Mouse (Mus musculus) stomach, embryonic 14.5 days (tissue): ENCODE data around the gene Tmed2. TPM values are rescaled to one million over a fixed set of nuclear protein-coding genes. Genes with fewer than 3 reads are reported as not detected.
"Not testable (repeated sequence)": the region's sequence is repeated elsewhere in the genome, so short reads cannot be mapped to it uniquely, and the experiment has no call there.

Experiments
- ATAC-seq: fragments of 200-750 bp; cut with Nextera tagmentation; 2 replicates; pipeline ENCODE4 v1.8.0; 2017; ENCODE audit warnings: low read depth, moderate TSS enrichment; ENCODE audit not compliant: insufficient number of reproducible peaks, insufficient read depth, low FRiP score
- H3K27ac ChIP-seq: fragments of 300-500 bp; sonication (generic); 2 replicates; pipeline ENCODE4 v1.5.1; 2014; ENCODE audit warnings: mild to moderate bottlenecking, low read length, moderate library complexity, mixed read lengths
- H3K27me3 ChIP-seq: fragments of 300-500 bp; sonication (generic); 2 replicates; pipeline ENCODE4 v1.6.1; 2014; ENCODE audit warnings: low read length, control low read depth, mixed read lengths; ENCODE audit not compliant: control insufficient read depth, insufficient read depth
- H3K36me3 ChIP-seq: fragments of 300-500 bp; sonication (generic); 2 replicates; pipeline ENCODE4 v1.6.1; 2014; ENCODE audit warnings: mild to moderate bottlenecking, control low read depth, low read length, moderate library complexity, mixed read lengths; ENCODE audit not compliant: control insufficient read depth, insufficient read depth
- H3K4me1 ChIP-seq: fragments of 300-500 bp; sonication (generic); 2 replicates; pipeline ENCODE4 v1.6.1; 2014; ENCODE audit warnings: low read length, control low read depth, mixed read lengths; ENCODE audit not compliant: control insufficient read depth, insufficient read depth
- H3K4me2 ChIP-seq: fragments of 300-500 bp; sonication (generic); replicated peaks from 2 replicates; pipeline ENCODE4 v1.6.1; 2014; ENCODE audit warnings: low read depth, low read length, control low read depth
- H3K4me3 ChIP-seq: fragments of 300-500 bp; sonication (generic); 2 replicates; pipeline ENCODE4 v1.5.1; 2014; ENCODE audit warnings: low read depth, low read length, control low read depth
- H3K9ac ChIP-seq: fragments of 300-500 bp; sonication (generic); replicated peaks from 2 replicates; pipeline ENCODE4 v1.6.1; 2014; ENCODE audit warnings: low read depth, mild to moderate bottlenecking, control low read depth, low read length, moderate library complexity, mixed read lengths
- H3K9me3 ChIP-seq: fragments of 300-500 bp; sonication (generic); 2 replicates; pipeline ENCODE4 v1.6.1; 2016; ENCODE audit warnings: low read depth, low read length, control low read depth; ENCODE audit not compliant: control insufficient read depth
- WGBS: fragments of 180-500 bp; shearing (Covaris S2); extraction: QIAGEN DNeasy Blood & Tissue Kit; methylation state at CpG from one replicate; pipeline ENCODE4 v1.1.7; 2014; 5-methylcytosine and 5-hydroxymethylcytosine counted together
- polyA plus RNA-seq: library from polyadenylated mRNA; unstranded; fragments of >200 nt; fragmentation: Nextera tagmentation; extraction: Ambion mirVana; gene quantifications from 2 replicates; pipeline ENCODE4 v1.2.1, GENCODE M21; 2014

Tmed2 gene
- polyA plus RNA-seq, 1 experiment from 2014 or later: 519 TPM

GRCm38 (mm10) chr5:124500037-124500436 is 40.5 kb upstream of the Tmed2 start:
- not testable (repeated sequence) for H3K4me1 ChIP-seq, H3K9ac ChIP-seq, H3K27me3 ChIP-seq, H3K27ac ChIP-seq, H3K4me2 ChIP-seq, ATAC-seq, H3K4me3 ChIP-seq, H3K9me3 ChIP-seq
- 82% methylated on average over 2 of the region's 4 CpGs for WGBS
- H3K36me3 ChIP-seq: peaks cover 28% of the 10 kb centered on the region

- Histone ChIP-seq H3K4me1 (no peaks in the 10 kb centered on the region), H3K36me3 (peaks cover 24% of the 10 kb centered on the region), H3K9me3 (no peaks in the 10 kb centered on the region), H3K4me3 (no peak overlapping the region), H3K4me2 (no peak overlapping the region), H3K9ac (no peak overlapping the region), H3K27ac (no peak overlapping the region), H3K27me3 (no peaks in the 10 kb centered on the region)
- 87% methylated on average over 3 of the region's 3 CpGs for WGBS
- no peak for ATAC-seq
These were observed 39.9 kb upstream of the Tmed2 start for GRCm38 (mm10) chr5:124500573-124500972.

GRCm38 (mm10) chr5:124501541-124501940 is 39.0 kb upstream of the Tmed2 start:
- H3K36me3 ChIP-seq: peaks cover 21% of the 10 kb centered on the region
- no peaks in the 10 kb centered on the region for H3K9me3 ChIP-seq
- H3K27ac ChIP-seq: no peak overlapping the region
- H3K27me3 ChIP-seq: no peaks in the 10 kb centered on the region
- no peak overlapping the region for H3K9ac ChIP-seq
- H3K4me1 ChIP-seq: 0 out of 2 replicates have a peak, but pooled peaks cover 2% of the 10 kb centered on the region
- 89% methylated on average over 10 of the region's 10 CpGs for WGBS
- no peak for ATAC-seq
- no peak overlapping the region for H3K4me2 ChIP-seq
- no peak overlapping the region for H3K4me3 ChIP-seq

- no peaks in the 10 kb centered on the region for H3K27me3 ChIP-seq
These were observed 36.8 kb upstream of the Tmed2 start for GRCm38 (mm10) chr5:124503742-124504141.

GRCm38 (mm10) chr5:124505235-124505634 is 35.3 kb upstream of the Tmed2 start:
- Histone ChIP-seq H3K4me2 (no peak overlapping the region), H3K9ac (no peak overlapping the region), H3K9me3 (no peaks in the 10 kb centered on the region), H3K27me3 (no peaks in the 10 kb centered on the region), H3K36me3 (peaks cover 20% of the 10 kb centered on the region), H3K4me1 (peaks cover 14% of the 10 kb centered on the region; the same call in 1 of the 2 replicates), H3K4me3 (no peak overlapping the region), H3K27ac (no peak overlapping the region)
- no peak for ATAC-seq
- 79% methylated on average over 4 of the region's 4 CpGs for WGBS

More at GRCm38 (mm10) chr5:124503742-124504141, 36.8 kb upstream of the Tmed2 start:
- Histone ChIP-seq H3K27ac (no peak overlapping the region), H3K36me3 (peaks cover 20% of the 10 kb centered on the region), H3K4me3 (no peak overlapping the region), H3K4me2 (no peak overlapping the region), H3K9me3 (no peaks in the 10 kb centered on the region), H3K4me1 (peaks cover 14% of the 10 kb centered on the region; the same call in 1 of the 2 replicates), H3K9ac (no peak overlapping the region)
- WGBS: 58% methylated on average over 14 of the region's 14 CpGs
- no peak for ATAC-seq

- 31% methylated on average over 10 of the region's 10 CpGs for whole genome bisulfite sequencing
- Histone ChIP-seq H3K4me2 (no peak overlapping the region), H3K36me3 (peaks cover 9% of the 10 kb centered on the region), H3K4me3 (no peak overlapping the region), H3K27me3 (no peaks in the 10 kb centered on the region), H3K9me3 (no peaks in the 10 kb centered on the region), H3K4me1 (peaks cover 14% of the 10 kb centered on the region; the same call in 1 of the 2 replicates), H3K9ac (no peak overlapping the region), H3K27ac (no peak overlapping the region)
- peak; percentile 1; the same call in 1 of the 2 replicates for ATAC-seq
These were observed 33.6 kb upstream of the Tmed2 start for GRCm38 (mm10) chr5:124506731-124507359.

- no peak overlapping the region for H3K4me3 ChIP-seq
- peak; percentile 38; the same call in 1 of the 2 replicates for ATAC-seq
- no peak overlapping the region for H3K9ac ChIP-seq
- 80% methylated on average over 6 of the region's 6 CpGs for WGBS
- no peaks in the 10 kb centered on the region for H3K9me3 ChIP-seq
- no peak overlapping the region for H3K4me2 ChIP-seq
- no peaks in the 10 kb centered on the region for H3K27me3 ChIP-seq
- H3K36me3 ChIP-seq: peaks cover 15% of the 10 kb centered on the region
- peaks cover 14% of the 10 kb centered on the region; the same call in 1 of the 2 replicates for H3K4me1 ChIP-seq
- H3K27ac ChIP-seq: no peak overlapping the region
These were observed 31.3 kb upstream of the Tmed2 start for GRCm38 (mm10) chr5:124509200-124509599.

- no peaks in the 10 kb centered on the region for H3K9me3 ChIP-seq
- no peak overlapping the region for H3K4me2 ChIP-seq
- peaks cover 14% of the 10 kb centered on the region; the same call in 1 of the 2 replicates for H3K4me1 ChIP-seq
- H3K9ac ChIP-seq: no peak overlapping the region
- 0 out of 2 replicates have a peak, but pooled peaks have one; percentile 24 for ATAC-seq
- 52% methylated on average over 12 of the region's 12 CpGs for WGBS
- 0 out of 2 replicates have a peak overlapping the region, but pooled peaks have one; percentile 2 for H3K27ac ChIP-seq
- H3K36me3 ChIP-seq: peaks cover 17% of the 10 kb centered on the region
- H3K27me3 ChIP-seq: no peaks in the 10 kb centered on the region
- no peak overlapping the region for H3K4me3 ChIP-seq
These were observed 30.7 kb upstream of the Tmed2 start for GRCm38 (mm10) chr5:124509742-124510237.
